Mouse (Mus musculus) gastrocnemius, postnatal 25 days (tissue): ENCODE results near the gene Cd70. TPM values are rescaled to one million over a fixed set of nuclear protein-coding genes. Genes with fewer than 3 reads are reported as not detected.

ENCODE experiments used
- DNase-seq: peaks from one replicate; pipeline ENCODE4 v3.0.0; 2022
- total RNA-seq, 2 experiments: library from RNA; stranded (reverse); gene quantifications; 1 replicate in 1 of 2; 2 replicates in 1 of 2; pipeline ENCODE4 v1.2.3; 2021

Cd70 gene
- total RNA-seq, 2 experiments from 2014 or later = not detected

DNA sequence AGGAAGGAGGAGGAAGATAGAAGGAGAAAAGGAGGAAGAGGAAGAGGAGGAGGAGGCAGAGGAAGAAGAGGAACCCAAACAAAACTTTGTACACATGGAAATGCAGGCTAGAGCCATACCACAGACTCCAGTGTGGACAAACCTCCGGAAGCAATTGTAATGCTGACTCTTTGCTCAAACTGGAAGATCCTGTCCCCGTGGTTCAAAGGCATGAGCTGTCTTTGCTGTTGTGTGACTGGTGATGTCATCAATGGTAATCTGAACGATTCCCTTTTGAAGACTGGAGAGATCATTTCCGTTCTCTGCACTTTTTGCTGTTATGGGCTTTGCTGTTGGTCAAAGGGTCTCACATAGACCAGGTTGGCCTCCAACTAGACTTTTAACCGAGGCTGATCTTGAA lies 51.3 kb downstream of the Cd70 start:
- DNase-seq = no peak

GRCm38 (mm10) chr17:57096623-57096920 lies 53.0 kb downstream of the Cd70 start:
- DNase-seq = peak; percentile 67

Other genes with a start within 250 kb of the Cd70 start
- 10 to 100 TPM; 16.0 to 16.5 TPM for gene Mllt1, start 214.4 kb downstream of the Cd70 start, total RNA-seq
- gene Acer1, start 167.7 kb downstream of the Cd70 start, total RNA-seq = not detected
- 10 to 100 TPM; 29.8 to 31.3 TPM for gene Clpp, start 159.5 kb downstream of the Cd70 start, total RNA-seq
- 10 to 100 TPM; 24.4 to 28.3 TPM for gene Alkbh7, start 152.4 kb downstream of the Cd70 start, total RNA-seq
- not detected for gene Pspn, start 149.8 kb downstream of the Cd70 start, total RNA-seq
- 10 to 100 TPM; 16.1 to 18.7 TPM for gene Gtf2f1, start 138.5 kb downstream of the Cd70 start, total RNA-seq
- gene Gm17949, start 138.3 kb downstream of the Cd70 start, total RNA-seq = not detected
- gene Khsrp, start 118.3 kb downstream of the Cd70 start, total RNA-seq = 10 to 100 TPM; 23.4 to 24.1 TPM
- gene Slc25a41, start 108.1 kb downstream of the Cd70 start, total RNA-seq = not detected
- under 1 TPM; 0.77 to 0.99 TPM for gene Crb3, start 90.7 kb downstream of the Cd70 start, total RNA-seq
- 10 to 100 TPM; 35.8 to 48.9 TPM for gene Slc25a23, start 89.9 kb downstream of the Cd70 start, total RNA-seq
- 1 to 10 TPM in 1 of 2 experiments, under 1 TPM in 1; 0.31 to 1.2 TPM for gene Dennd1c, start 71.3 kb downstream of the Cd70 start, total RNA-seq
- 1 to 10 TPM; 1.1 to 1.3 TPM for gene Tubb4a, start 62.0 kb downstream of the Cd70 start, total RNA-seq
- under 1 TPM; 0.27 to 0.41 TPM for gene Tnfsf9, start 44.5 kb downstream of the Cd70 start, total RNA-seq
- gene Tnfsf14, start 44.4 kb upstream of the Cd70 start, total RNA-seq = not detected
- 10 to 100 TPM in 1 of 2 experiments, 1 to 10 TPM in 1; 2.5 to 26.2 TPM for gene C3, start 78.4 kb upstream of the Cd70 start, total RNA-seq
- gene Gpr108, start 98.7 kb upstream of the Cd70 start, total RNA-seq = 10 to 100 TPM; 20.7 to 22.7 TPM
- 100 to 1,000 TPM; 132 to 134 TPM for gene Trip10, start 99.7 kb upstream of the Cd70 start, total RNA-seq
- gene Vav1, start 129.3 kb upstream of the Cd70 start, total RNA-seq = under 1 TPM; 0.33 to 0.56 TPM
- 1 to 10 TPM; 1.8 to 2.8 TPM for gene Adgre1, start 208.9 kb upstream of the Cd70 start, total RNA-seq